Mouse (Mus musculus): ENCODE measurements at regions not wholly inside any gene's neighbourhood (a gene's known extent, or its start where the extent isn't known, plus 50 kb on each side); places are given as distances from the start of the nearest gene placed in this dataset.

DNA sequence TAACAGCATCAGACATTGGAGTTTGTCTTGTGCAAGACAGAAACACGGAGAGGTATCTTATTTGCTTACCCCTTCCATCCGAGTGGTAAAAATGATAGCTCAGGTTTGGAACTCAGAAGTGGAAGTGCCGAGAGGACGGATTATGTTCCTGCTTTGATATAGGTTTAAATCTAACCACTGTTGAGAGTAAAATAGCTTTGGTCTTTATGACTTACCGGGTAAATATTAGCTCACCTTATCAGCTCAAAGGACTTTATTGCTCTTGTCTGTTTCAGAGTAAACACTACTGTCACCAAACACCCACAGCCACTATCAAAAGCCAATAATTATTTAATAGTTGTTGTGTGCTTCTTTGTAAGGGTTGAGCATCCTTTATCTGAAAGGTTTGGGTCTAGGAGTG is 98.6 kb downstream of the Fgf9 start:
- ATAC-seq (ENCODE audit: low read depth): no peak
- Histone ChIP-seq H3K4me3 (ENCODE audit: low read depth, low read length) (no peak overlapping the region), H3K4me1 (ENCODE audit: control insufficient read depth, insufficient read depth, low read length) (no peaks in the 10 kb centered on the region), H3K9me3 (ENCODE audit: control insufficient read depth, low read length) (no peaks in the 10 kb centered on the region), H3K36me3 (ENCODE audit: control insufficient read depth, insufficient read depth, low read length) (no peaks in the 10 kb centered on the region), H3K27ac (ENCODE audit: low read depth, low read length) (no peak overlapping the region), H3K4me2 (ENCODE audit: low read depth, low read length) (no peak overlapping the region), H3K27me3 (ENCODE audit: control insufficient read depth, insufficient read depth, low read length) (no peaks in the 10 kb centered on the region), H3K9ac (replicated peaks; ENCODE audit: low read depth, low read length) (no peak overlapping the region)
- WGBS: 84% methylated on average over 5 of the region's 5 CpGs
